Mouse (Mus musculus): ENCODE measurements around the gene Slc35d1.

Gene Slc35d1

DNA sequence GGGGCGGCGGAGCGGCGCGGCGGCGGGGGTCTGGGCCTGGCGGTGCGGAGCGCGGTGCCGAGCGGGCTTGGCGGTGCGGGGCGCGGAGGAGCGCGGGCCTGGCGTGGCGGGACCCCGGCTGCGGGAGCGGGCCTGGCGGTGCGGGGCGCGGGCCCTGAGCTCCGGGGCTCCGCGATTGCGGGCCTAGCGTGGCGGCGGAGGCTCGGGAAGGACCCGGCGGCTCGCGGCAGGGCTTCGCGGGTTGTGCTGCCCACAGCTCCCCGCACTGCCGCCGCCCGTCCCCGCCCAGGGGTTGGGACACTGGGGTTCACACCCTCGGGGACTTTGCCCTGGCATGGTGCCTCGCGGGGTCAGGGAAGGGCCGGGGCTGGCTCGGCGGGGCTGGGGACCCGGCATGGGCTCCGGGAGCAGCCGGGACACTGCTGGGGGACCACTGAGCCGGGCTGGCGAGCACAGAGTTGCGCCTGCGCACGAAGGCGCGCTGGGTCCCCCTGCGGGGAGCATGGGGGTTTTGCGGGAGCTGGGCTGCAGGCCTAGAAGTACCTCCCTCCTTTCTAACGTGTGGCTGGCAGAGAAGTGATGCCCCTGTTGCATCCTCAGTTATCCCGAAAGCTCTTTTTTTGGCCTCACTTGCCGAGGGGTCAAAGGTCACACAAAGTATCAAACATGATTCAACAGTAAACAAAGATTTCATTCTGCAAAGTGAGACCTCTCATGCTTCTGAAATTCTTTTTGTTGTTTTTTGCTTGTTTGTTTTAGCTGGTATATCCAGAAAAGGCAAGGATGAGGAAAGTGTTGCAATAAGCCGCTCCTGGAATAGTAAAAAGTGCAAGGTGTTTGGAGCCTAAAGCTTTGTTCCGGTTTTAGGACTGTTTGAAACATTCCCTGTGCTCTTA lies at the start of gene Slc35d1:
Gene Slc35d1 (minus strand): TSS at position 240 of the 896 bp plus-strand sequence.
- DNase-seq = peak; percentile 84 to 89

DNA sequence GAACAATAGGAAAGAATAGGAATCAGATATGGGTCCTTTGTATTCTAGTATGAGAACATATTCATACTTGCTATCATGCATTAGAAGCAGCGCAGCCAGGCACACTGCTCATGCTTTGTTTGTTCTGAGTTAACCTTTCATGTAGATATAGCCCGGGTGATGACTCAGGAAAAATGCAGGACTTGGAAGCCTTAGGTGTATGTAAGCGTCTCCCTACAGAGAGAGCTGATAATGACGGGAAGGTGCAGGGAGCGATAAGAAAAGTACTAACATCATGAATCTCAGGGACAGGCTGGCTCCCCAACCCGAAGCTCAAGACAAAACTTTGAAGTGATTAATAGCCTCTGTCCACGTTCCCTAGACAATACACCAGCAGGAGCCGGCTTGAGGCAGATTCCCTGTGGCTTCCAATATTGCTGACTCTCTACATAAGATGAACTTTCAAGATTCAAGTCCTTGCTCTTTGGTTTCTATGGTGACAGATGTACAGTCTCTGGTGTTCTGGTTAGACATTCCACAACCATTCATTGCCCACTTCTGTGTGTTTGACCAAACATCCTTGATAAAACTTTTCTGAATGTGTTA lies 48.9 kb upstream of the Slc35d1 start:
- DNase-seq = no peak

DNA sequence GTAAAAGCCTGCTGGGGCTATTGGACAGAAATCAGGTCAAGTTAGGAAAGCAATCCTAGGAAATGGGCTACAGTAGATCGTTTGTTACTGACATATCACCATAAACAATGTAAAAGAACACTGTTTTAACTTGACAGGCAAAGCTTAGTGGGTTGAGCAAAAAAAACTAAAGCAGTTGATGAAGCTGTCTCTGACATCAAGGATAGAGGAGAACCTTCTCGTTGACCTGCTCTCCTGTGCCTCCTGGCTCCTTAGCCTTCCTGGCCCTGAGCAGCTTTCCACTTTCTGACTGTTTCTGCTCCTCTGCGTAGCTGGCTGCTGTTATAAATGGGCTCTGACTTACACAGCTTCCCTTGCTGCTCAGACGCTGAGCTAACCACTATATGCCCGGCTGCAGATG lies 48.4 kb upstream of the Slc35d1 start:
- DNase-seq = no peak

DNA sequence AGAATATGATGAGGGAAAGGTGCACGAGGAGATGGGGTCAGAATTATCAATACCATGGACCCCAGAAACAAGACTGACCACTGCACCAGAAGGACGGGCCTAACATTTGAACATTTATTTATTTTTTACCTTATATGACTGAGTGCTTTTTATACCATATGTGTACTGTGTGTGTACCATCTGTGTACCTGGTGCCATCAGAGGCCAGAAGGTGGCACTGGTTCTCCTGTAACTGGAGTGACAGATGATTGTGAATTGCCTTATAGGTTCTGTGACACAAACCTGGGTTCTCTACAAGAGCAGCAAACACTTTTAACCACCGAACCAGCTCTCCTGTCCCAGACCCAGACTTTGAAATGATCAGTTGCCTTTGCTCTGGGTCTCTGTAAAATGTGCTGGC lies 43.9 kb upstream of the Slc35d1 start:
- no peak for DNase-seq

DNA sequence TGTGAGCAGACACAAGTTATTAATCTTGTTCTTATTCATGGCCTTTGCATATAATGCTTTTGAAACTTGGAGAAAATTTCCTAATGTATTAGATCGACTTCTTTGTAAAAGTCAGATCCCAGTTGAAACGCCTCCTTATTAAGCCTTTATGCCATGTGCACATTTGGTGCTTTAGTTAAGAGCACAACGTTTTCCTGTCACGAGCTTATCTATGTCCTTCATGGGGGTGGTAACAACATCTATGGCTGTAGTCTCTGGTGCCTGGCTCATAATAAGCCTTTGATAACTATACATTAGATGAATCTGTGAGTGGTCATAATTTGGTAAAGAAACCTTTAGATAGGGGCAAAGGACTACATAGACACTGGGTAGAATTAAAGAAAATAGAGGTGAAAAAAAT lies 38.9 kb upstream of the Slc35d1 start:
- DNase-seq = no peak

DNA sequence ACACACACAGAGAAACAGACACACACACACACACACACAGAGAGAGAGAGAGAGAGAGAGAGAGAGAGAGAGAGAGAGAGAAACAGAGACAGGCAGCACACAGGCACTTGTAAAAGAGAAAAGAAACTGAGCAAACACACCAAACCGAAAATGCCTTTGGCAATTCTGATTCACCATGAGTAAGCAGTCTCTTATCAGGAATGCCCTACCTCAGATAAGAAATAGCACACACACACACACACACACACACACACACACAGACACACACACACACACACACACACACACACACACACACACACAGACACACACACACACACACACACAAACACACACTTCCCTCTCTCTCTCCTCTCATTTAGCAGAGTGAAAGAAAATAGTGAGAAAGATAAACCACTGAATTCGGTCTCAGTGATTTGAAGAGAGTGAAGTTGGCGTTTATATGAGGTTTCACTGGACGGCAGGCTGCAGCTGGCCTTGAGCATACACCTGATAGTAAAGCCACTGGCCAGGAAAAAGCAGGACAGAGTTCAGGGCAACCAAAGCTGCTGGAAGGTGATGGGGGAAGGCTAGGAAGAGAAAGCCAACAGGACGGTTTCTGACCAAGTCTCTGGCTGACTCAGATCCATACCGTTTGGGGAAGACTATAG lies 34.6 kb upstream of the Slc35d1 start:
- DNase-seq = no peak

DNA sequence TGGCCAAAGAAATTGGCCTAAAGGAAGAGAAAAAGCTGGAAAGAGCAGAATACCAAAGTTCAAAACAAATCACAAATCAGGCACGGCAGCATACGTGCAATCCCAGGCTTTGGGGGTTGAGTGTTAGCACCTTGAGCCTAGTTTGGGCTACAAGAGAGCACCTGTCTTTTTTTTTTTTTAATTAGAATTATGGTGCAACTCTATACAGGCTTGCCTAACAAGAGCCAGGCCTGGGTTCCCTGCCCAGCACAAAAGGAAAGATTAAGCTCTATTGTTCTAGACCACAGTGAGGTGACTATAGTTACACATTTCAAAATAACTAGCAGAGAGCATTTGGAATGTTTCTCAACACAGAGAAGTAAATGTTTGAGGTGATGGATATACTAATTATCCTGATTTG lies 32.8 kb upstream of the Slc35d1 start:
- no peak for DNase-seq

DNA sequence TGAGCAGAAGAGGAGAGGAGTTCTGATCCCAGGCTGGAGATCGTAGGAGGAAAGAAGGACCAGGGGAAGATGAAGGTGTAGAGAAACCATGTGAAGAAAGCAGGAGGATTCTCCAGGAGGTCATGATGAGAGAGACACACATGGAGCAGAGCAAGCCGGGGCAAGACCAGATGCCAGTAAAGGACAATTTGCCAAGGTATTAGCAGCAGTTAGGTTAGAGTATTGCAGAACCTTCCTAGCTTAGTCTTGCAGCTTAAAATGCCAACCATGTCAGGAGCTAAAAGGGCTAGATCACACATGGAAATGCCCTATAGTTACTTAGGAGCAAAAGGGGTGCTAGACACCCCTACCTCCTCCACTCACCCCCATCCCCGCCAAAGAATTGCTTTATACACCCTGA lies 32.3 kb upstream of the Slc35d1 start:
- no peak for DNase-seq

DNA sequence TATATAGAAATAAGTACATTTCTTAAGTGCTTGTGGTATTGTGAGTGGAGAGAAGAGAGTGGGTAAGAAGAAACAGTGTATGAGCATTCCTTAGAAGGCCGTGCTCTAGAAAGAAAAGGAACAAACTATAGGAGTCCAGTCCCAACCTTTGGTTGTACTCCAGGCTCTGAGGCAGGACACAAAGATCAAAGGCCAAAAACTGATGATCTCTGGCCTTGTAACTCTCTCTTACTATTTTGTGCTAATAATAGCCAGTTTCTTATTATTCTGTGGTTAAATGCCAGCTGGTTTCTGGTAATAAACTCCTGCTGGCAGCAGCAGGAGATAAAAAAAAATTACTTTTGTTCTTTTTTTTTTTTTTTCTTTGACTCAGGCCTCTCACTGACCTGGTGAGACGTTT lies 17.2 kb upstream of the Slc35d1 start:
- DNase-seq = no peak

DNA sequence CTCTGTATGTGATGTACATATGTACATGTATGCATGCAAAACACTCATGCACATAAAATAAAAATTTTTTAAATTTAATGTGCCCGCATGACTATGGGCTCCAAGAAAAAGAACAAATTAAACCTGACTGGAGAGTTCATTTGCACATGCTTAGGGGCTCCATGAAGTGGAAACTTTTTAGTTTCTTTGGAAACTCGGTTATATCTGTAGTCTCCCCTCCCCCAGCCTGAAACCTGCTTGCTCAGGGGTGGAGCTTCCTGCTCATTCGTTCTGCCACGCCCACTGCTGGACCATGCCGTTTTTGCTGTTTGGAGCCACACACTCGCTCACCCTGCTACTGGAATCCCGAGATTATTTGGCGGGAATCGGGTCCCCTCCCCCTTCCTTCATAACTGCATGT lies 7.9 kb upstream of the Slc35d1 start:
- DNase-seq = no peak

DNA sequence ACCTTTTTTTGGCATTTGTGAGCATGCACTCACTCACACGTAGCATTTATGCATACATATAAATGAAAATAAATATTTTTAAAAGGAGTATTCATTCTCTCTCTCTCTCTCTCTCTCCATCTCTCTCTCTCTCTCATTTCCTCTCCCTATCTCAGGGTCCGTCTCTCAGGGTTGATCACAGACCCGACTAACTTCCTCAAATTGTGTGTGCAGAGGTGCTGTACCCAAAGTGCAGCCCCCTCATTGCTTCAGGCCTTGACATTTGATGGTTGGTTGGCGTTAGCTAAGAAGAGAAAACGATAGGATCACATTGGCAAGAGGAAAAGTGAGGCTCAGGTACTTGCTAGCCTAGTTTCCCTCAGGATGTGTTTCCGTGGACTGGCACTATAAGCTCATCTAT lies 6.8 kb upstream of the Slc35d1 start:
- no peak for DNase-seq

DNA sequence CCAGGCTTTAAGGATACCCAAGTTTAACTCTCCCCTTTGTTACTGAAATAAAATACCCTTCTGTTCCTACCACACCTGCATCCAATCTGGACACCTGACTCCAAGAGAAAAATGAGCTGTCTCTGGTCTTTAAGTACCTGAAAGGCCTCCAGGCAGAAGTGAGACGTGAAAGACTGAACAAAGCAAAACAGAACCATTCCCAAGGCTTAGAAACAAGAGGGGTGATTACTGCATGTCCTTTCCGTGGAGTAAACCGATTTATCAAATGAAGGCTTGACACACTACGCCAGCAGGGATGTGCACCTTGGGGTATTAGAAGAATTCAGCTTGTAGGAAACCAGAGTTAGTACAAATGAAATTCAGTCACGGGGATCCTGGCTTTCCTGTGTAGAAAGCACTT lies 4.0 kb upstream of the Slc35d1 start:
- DNase-seq = no peak

DNA sequence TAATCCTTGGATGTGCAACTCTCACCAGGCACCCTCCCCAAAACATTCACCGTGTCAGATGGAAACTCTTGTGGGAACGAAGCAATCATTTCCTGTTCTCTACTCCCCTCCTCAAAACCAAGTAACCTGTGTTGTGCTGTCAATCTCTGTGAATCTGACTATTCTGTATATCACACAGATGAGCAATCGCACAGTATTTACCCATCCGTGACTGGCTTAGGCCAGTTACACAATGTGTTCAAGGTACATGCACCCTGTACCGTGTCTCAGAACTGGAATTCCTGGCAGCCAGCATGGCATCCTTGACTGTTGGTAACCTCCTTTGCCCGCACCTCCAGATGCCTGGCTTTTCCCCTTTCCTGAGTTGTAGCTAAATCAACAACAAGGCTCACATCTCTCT lies 1.1 kb upstream of the Slc35d1 start:
- no peak for DNase-seq

DNA sequence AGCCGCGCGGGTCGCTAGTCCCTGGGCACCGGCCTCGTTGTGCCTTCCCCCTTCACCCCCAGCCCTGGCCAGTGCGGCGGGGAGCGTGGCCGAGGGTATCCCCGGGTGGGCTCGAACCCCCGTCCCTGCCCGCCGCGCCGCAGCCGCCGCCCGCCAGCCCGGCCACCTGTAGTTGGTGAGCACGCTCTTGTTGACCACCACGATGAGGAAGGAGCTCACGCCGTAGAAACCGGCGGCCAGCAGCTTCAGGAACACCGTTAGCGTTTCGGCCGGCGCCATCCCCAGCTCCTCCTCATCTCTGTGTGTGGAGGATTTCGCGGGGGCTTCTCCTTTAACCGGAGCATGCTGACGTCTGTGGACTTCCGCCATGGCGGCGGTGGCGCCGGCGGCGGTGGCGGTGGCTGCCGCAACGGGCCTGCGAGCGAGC lies 453 bp downstream of the Slc35d1 start:
- peak; percentile 77 to 83 for DNase-seq

DNA sequence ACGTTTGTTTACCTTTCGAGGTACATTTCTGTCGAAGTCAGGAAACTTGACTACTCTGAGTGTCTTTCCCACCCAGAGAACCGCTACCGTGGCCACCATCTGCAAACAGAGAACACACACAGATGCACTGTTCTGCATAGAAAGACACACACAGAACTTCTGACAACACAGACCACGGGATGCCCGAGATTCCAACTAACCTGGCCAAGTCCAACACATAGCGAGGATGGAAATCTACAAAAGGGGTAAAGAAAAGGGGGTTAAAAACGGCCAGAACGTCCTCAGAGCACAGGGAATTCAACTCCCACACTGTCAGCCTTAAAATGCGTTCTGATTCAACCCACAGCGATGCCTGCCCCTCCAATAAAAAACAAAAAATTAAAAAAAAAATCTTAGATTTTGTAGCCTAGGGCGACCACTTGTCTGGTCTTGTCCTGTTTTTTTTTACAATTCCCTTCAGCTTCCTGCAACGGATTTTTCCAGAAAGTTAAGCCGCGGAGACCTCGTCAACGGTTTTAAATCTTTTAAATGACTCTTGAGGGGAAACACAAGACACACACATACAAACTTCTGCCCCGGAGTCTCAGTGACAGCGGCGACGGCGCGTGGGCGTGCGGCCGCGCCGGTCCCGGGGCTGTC lies 986 bp downstream of the Slc35d1 start:
- DNase-seq = peak in 1 of 2 experiments; percentile 9

DNA sequence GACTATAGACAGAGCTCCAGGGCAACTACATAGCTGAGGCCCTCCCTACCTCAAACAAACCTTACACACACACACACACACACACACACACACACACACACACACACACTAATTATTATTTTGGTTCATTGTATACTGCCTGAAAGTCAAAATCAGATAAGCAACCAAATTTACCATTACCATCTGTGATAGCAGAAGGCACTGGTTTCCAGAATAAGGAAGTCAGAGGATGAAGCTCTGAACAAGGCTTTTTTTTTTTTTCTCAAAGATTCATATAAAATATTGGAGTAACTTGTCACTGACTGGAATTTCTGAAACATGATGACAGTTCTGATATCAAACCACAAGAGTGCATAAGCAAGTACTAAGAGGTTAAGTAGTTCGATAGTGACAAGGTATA lies 6.4 kb downstream of the Slc35d1 start:
- no peak for DNase-seq

DNA sequence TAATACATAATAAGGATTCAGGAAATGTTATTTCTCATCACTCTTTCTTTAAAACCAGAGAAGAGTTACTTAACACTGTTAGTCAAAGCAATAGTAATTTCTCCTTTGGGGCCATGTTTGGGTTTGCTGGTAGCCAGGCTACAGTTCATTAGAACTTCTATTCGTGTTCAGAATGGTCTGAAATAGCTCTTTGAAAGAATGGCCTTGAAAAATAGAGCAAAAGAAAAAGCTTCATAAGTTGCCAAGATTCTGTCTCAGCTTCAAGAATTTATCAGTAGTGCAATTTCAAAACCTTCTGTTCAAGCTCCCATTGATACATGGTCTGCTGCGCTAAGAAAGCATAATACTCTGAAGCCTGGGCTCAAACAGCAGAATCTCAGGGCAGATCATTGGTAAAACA lies 11.3 kb downstream of the Slc35d1 start:
- no peak for DNase-seq

DNA sequence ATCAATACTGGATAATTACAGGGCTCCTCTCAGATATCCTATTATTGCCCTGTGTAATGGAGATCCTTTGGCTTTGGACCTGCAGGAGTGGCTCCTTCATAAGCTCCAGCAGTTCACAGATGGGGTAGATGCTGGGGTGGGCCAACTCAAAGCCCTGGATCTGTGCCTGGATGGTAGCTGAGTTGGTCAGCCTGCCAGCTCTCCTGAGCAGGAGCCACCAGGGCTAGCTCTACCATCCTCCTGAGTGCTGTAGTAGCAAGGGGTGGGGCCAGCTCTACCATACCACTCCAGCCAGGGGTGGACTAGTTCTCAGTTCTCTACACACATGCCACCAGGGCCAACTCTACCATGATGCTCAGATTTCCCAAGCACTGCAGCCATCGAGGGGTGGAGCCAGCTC lies 14.9 kb downstream of the Slc35d1 start:
- DNase-seq = no peak

DNA sequence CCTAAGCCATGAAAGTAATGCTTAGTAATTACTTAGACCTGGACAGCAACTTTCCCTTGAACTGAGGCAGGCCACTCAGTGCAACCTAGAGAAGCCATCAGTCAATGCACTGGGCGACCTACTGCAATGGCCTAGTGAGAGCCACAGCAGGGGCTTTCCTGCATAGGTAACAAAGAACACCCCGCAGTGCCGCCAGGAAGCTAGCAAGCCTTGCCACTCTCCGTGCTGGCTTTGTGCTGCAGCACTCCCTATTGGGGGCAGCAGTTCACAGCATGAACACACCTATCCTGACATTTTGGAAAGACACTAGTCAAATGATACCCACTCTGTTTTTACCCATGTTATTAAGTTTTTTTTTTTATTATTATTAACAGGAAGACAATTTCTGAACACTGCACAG lies 15.9 kb downstream of the Slc35d1 start:
- DNase-seq = no peak

DNA sequence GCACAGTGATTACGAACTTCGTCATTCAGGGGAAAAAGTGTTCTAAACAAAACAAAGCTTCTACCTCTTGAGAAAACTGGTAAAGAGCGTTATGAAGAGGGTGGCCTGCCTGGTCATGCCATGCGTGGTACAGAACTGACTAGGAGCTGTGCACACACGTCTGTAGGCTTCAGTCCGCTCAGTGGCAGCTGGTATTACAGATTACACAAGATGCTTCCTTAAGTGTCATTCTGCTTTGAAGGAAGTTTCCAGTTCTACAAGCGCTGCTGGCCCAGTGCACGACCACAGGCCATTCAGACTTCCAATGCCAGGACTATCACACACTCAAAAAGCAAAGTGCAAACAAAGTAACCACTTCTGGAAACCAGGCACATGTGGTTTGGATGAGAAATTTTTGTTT lies 17.6 kb downstream of the Slc35d1 start:
- DNase-seq = peak; percentile 6 to 29

DNA sequence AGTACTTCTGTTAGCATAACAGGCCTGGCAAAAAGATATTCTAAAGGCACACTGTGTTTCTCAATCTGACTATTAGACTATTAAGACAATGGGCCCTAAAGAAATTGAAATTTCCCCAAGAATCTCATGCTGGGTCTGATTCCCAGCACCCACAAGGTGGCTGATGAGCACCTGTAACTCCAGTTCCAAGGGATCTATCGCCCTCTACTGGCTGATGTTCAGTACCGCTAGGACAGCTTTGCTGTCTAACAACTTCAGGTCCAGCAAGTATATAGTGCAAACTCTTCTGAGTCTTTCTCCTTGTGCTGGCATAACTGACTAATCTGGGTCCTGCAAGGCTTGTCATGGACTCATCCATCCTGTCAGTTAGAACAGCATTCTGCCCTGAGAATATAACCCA lies 22.5 kb downstream of the Slc35d1 start:
- DNase-seq = no peak

DNA sequence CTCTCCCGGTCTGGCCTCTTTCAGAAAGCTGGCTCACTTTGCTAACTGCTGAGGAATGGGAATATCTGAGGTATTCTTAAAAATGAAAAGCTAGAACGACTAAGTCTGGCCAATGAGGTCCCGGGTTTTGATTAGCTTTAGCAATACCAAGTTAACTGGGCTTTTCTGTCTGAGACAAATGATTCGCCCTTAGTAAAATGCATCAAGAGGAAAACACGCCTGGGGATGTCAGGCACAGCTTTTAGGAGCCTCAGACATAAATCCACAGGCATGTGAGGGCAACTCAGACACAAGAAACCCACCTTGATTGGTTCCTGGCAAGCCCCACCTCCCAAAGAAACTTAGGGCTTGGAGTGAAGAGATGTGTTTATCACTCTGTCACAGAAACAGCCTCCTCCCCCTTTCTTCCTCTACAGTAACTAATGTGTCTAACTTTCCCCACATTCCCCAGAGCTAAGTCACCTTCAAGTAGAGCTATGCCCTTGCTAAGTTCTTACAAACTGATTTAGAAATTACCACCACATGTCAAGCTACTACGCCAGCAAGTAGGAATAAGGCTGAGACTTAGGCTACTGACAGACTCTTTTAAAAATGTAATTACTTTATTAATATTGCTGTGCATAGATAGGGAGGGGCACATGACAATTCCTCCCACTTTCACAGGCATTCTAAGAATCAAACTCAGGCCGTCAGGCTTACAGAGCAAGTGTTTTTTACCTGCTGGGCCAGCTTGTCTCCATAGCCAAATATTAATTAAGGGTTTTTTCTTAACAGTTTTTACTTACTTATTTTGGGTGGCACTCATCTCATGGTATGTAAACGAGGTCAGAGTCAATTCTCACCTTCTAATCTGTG lies 26.0 kb downstream of the Slc35d1 start:
- DNase-seq = no peak
